8 mouse cellular contexts compared by ENCODE assay signal in the genomic region with DNA sequence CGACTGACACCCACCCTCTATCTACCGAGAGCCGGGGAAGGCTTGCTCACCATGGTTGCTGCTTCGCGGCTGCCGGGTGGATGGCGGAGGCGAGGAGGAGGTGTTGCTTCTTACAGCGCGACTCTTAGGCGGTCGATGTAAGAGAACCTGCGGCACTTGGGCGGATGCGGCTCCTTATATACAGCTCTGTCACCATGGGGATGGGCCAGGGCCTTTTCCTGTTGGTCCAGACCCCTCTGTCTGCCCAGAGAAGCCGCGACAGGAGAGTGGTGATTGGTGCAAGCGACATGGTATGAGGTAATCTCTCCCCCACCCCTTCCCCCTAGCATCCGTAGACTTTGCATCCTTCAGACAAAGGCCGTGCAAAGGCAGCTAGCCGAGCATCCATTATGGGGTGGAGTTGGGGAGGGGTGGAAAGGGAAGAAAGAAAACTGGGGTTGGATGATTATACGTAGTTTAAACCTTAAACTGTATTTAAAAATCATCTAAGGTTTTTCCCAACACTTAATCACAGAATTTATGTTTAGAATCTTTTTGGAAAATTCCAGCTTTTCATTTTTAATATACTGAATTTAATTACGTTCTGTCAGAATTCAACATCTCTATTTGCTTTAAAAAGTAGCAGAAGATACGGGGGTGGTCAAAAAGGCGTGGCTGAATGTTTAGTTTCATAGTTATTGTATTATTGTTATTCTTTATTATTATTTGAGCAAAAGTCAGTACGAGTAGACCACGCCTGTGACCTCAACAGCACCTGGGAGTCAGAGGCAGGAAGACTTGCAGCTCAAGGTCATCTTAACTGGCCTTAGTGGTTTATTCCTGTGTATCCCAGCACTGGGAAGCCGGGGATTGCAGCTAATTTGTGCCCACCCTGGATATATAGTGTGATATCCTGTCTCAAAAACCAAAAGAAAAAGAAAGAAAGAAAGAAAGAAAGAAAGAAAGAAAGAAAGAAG. TPM values are rescaled to one million over a fixed set of nuclear protein-coding genes. Genes with fewer than 3 reads are reported as not detected.
A peak's percentile ranks its signal among the peaks of the same experiment; 100 is the strongest.
DNase-seq lines count a peak whose midpoint lies in the region; ATAC-seq and TF ChIP-seq lines count a peak whose summit lies in the region.

TSS of gene Gm49450 (minus strand) at position 151 of the 956 bp plus-strand sequence.
TSS of gene Tuba1a (minus strand) at position 303 of the 956 bp plus-strand sequence.

- peak; percentile 99 for TF ChIP-seq POLR2A in heart, adult 2 months (IDR thresholded peaks at IDR 0.05; ENCODE audit: insufficient read depth, low read depth, low read length)
- peak; percentile 80 for TF ChIP-seq POLR2A in kidney, adult 2 months (IDR thresholded peaks at IDR 0.05; ENCODE audit: low read depth, low read length)

- peak; percentile 57 for TF ChIP-seq EP300 in heart, adult 2 months (IDR thresholded peaks at IDR 0.05; ENCODE audit: insufficient read depth, low read depth, low read length)

- peaks cover 7% of the 10 kb centered on the region; the same call in 1 of the 2 replicates for H3K36me3 ChIP-seq in embryonic facial prominence, embryonic 14.5 days (ENCODE audit: control insufficient read depth, insufficient read depth, low read length)
- no peaks in the 10 kb centered on the region for H3K36me3 ChIP-seq in heart, adult 2 months (ENCODE audit: control insufficient read depth, insufficient read depth, low read length)
- H3K36me3 ChIP-seq in kidney, adult 2 months (ENCODE audit: control insufficient read depth, insufficient read depth, low read length), result no peaks in the 10 kb centered on the region
- peaks cover 16% of the 10 kb centered on the region for H3K36me3 ChIP-seq in limb, embryonic 12.5 days
- peaks cover 17% of the 10 kb centered on the region for H3K36me3 ChIP-seq in midbrain, embryonic 14.5 days (ENCODE audit: control insufficient read depth, insufficient read depth, low read length)

- WGBS in embryonic facial prominence, embryonic 14.5 days, result 5% methylated on average over 22 of the region's 28 CpGs
- WGBS in heart, adult 2 months, result 7% methylated on average over 28 of the region's 28 CpGs
- WGBS in kidney, adult 2 months, result 11% methylated on average over 28 of the region's 28 CpGs
- WGBS in limb, embryonic 12.5 days, result 6% methylated on average over 28 of the region's 28 CpGs
- under 1% methylated on average over 28 of the region's 28 CpGs for WGBS in midbrain, embryonic 14.5 days

- H3K27me3 ChIP-seq in embryonic facial prominence, embryonic 14.5 days (replicated peaks; ENCODE audit: control insufficient read depth, insufficient read depth, low read length), result no peaks in the 10 kb centered on the region
- H3K27me3 ChIP-seq in heart, adult 2 months (ENCODE audit: control insufficient read depth, insufficient read depth, low read length), result no peaks in the 10 kb centered on the region
- H3K27me3 ChIP-seq in kidney, adult 2 months (replicated peaks; ENCODE audit: control insufficient read depth, insufficient read depth, low read length), result no peaks in the 10 kb centered on the region
- H3K27me3 ChIP-seq in limb, embryonic 12.5 days, result no peaks in the 10 kb centered on the region
- H3K27me3 ChIP-seq in midbrain, embryonic 14.5 days (ENCODE audit: control insufficient read depth, insufficient read depth, low read length), result no peaks in the 10 kb centered on the region

- peak; percentile 99 for DNase-seq in 416B (ENCODE audit: low read depth)
- peak; percentile 42 to 65 for DNase-seq in adrenal gland, postnatal 4 days (ENCODE audit: low spot score in 2 of 2)
- DNase-seq in embryonic facial prominence, embryonic 14.5 days (ENCODE audit: low spot score), result peak; percentile 99
- peak; percentile 91 to 94 for DNase-seq in heart, adult 2 months
- peak; percentile 90 for DNase-seq in kidney, adult 2 months
- peak; percentile 98 for DNase-seq in midbrain, embryonic 14.5 days
- DNase-seq in spleen, adult 12 weeks (ENCODE audit: low spot score), result peak; percentile 74

- no peak for TF ChIP-seq CTCF in heart, adult 2 months (IDR thresholded peaks at IDR 0.05)
- no peak for TF ChIP-seq CTCF in kidney, adult 2 months (conservative IDR thresholded peaks at IDR 0.05; ENCODE audit: insufficient read depth, insufficient read length, low read depth, low read length)

- H3K4me3 ChIP-seq in embryonic facial prominence, embryonic 14.5 days (ENCODE audit: low read depth, low read length), result peak within 1 kb of the TSS; percentile 85
- H3K4me3 ChIP-seq in heart, adult 2 months, result peak within 1 kb of the TSS; percentile 99
- H3K4me3 ChIP-seq in kidney, adult 2 months (ENCODE audit: insufficient read depth, low read depth, low read length), result peak within 1 kb of the TSS; percentile 69
- peak within 1 kb of the TSS; percentile 83 for H3K4me3 ChIP-seq in limb, embryonic 12.5 days (replicated peaks)
- H3K4me3 ChIP-seq in midbrain, embryonic 14.5 days (replicated peaks; ENCODE audit: low read depth, low read length), result peak within 1 kb of the TSS; percentile 93

- peak within 1 kb of the TSS; percentile 99 for H3K27ac ChIP-seq in embryonic facial prominence, embryonic 14.5 days (replicated peaks; ENCODE audit: low read depth, low read length)
- H3K27ac ChIP-seq in heart, adult 2 months, result peak within 1 kb of the TSS; percentile 93
- peak within 1 kb of the TSS; percentile 81 for H3K27ac ChIP-seq in kidney, adult 2 months (ENCODE audit: insufficient read depth, low read depth, low read length)
- H3K27ac ChIP-seq in limb, embryonic 12.5 days, result peak within 1 kb of the TSS; percentile 99
- H3K27ac ChIP-seq in midbrain, embryonic 14.5 days (replicated peaks; ENCODE audit: low read depth, low read length), result peak within 1 kb of the TSS; percentile 100

- peak; percentile 98 for ATAC-seq in embryonic facial prominence, embryonic 14.5 days (ENCODE audit: low read depth)
- ATAC-seq in limb, embryonic 12.5 days (ENCODE audit: insufficient number of reproducible peaks, insufficient read depth, low FRiP score, low TSS enrichment, low read depth), result peak; percentile 99
- ATAC-seq in midbrain, embryonic 14.5 days (ENCODE audit: low FRiP score, low TSS enrichment), result peak; percentile 97

- peak within 1 kb of the TSS; percentile 97 for H3K9ac ChIP-seq in embryonic facial prominence, embryonic 14.5 days (ENCODE audit: low read depth, low read length)
- peak within 1 kb of the TSS; percentile 92 for H3K9ac ChIP-seq in heart, adult 2 months (ENCODE audit: low read depth, low read length)
- H3K9ac ChIP-seq in limb, embryonic 12.5 days (replicated peaks), result peak within 1 kb of the TSS; percentile 96
- peak within 1 kb of the TSS; percentile 100 for H3K9ac ChIP-seq in midbrain, embryonic 14.5 days (replicated peaks; ENCODE audit: low read length)

- H3K9me3 ChIP-seq in embryonic facial prominence, embryonic 14.5 days (ENCODE audit: control insufficient read depth, low read length), result no peaks in the 10 kb centered on the region
- H3K9me3 ChIP-seq in limb, embryonic 12.5 days, result no peaks in the 10 kb centered on the region
- H3K9me3 ChIP-seq in midbrain, embryonic 14.5 days (ENCODE audit: control insufficient read depth, low read length), result no peaks in the 10 kb centered on the region

- H3K4me2 ChIP-seq in embryonic facial prominence, embryonic 14.5 days (ENCODE audit: low read depth, low read length), result peak within 1 kb of the TSS; percentile 80
- peak within 1 kb of the TSS; percentile 81 for H3K4me2 ChIP-seq in limb, embryonic 12.5 days
- peak within 1 kb of the TSS; percentile 91 for H3K4me2 ChIP-seq in midbrain, embryonic 14.5 days (ENCODE audit: low read length)

- peaks cover 14% of the 10 kb centered on the region; the same call in 1 of the 2 replicates for H3K4me1 ChIP-seq in embryonic facial prominence, embryonic 14.5 days (ENCODE audit: control insufficient read depth, insufficient read depth, low read length)
- H3K4me1 ChIP-seq in heart, adult 2 months (ENCODE audit: control insufficient read depth, insufficient read depth, low read length), result peaks cover 5% of the 10 kb centered on the region
- H3K4me1 ChIP-seq in kidney, adult 2 months (ENCODE audit: control insufficient read depth, insufficient read depth, low read length), result no peaks in the 10 kb centered on the region; the same call in 1 of the 2 replicates
- peaks cover 20% of the 10 kb centered on the region for H3K4me1 ChIP-seq in limb, embryonic 12.5 days (replicated peaks)
- H3K4me1 ChIP-seq in midbrain, embryonic 14.5 days (ENCODE audit: control insufficient read depth, insufficient read depth, low read length), result peaks cover 14% of the 10 kb centered on the region

- no peaks in the 10 kb centered on the region for H3K79me2 ChIP-seq in heart, adult 2 months (replicated peaks; ENCODE audit: control insufficient read depth, insufficient read depth, low read length)

- intact Hi-C loops in heart, adult 2 months (cut with DNase I), result loop anchor here (2.0 kb wide), 2 partner anchors 19 to 39 kb away; partner anchors contain the start of gene Tuba1b

RNA-seq across cellular contexts. Expression of gene Gm49450, which starts in this region (rescaled TPM):
- not detected for total RNA-seq in adrenal gland, postnatal 4 days (2021)
- polyA plus RNA-seq in embryonic facial prominence, embryonic 14.5 days (2014; fragmentation: Nextera tagmentation; extraction: Ambion mirVana), result not detected in 2 replicates
- not detected for total RNA-seq in heart, adult 2 months (2021)
- 26.2 TPM in 1 of 2 replicates, not detected in the other for polyA plus RNA-seq in heart, adult 2 months (2012; rRNA removed)
- 12.0 TPM in 1 of 2 replicates, not detected in the other for polyA plus RNA-seq in kidney, adult 2 months (2012; rRNA removed)
- polyA plus RNA-seq in limb, embryonic 12.5 days (2016; fragmentation: Nextera tagmentation; extraction: Ambion mirVana), result not detected in 2 replicates
- not detected in 2 replicates for polyA plus RNA-seq in midbrain, embryonic 14.5 days (2014; fragmentation: Nextera tagmentation; extraction: Ambion mirVana)

RNA-seq across cellular contexts. Expression of gene Tuba1a, which starts in this region (rescaled TPM):
- total RNA-seq in adrenal gland, postnatal 4 days (2021), result 100 to 1,000 TPM; 323 to 446 TPM
- polyA plus RNA-seq in embryonic facial prominence, embryonic 14.5 days (2014; fragmentation: Nextera tagmentation; extraction: Ambion mirVana), result 1,836 and 1,958 TPM in 2 replicates
- 10 to 100 TPM; 57.0 to 85.0 TPM for total RNA-seq in heart, adult 2 months (2021)
- 165 and 235 TPM in 2 replicates for polyA plus RNA-seq in heart, adult 2 months (2012; rRNA removed)
- 121 and 131 TPM in 2 replicates for polyA plus RNA-seq in kidney, adult 2 months (2012; rRNA removed)
- 1,314 and 1,328 TPM in 2 replicates for polyA plus RNA-seq in limb, embryonic 12.5 days (2016; fragmentation: Nextera tagmentation; extraction: Ambion mirVana)
- polyA plus RNA-seq in midbrain, embryonic 14.5 days (2014; fragmentation: Nextera tagmentation; extraction: Ambion mirVana), result 17,220 and 18,751 TPM in 2 replicates

Comparison
In these comparisons a context has a peak if more than half of its experiments do, and no peak if none do; other contexts are left out.
1. Peak in every context shown above with its lines: DNase-seq, ATAC-seq, H3K4me3 ChIP-seq and H3K27ac ChIP-seq.